Mouse (Mus musculus) Patski (cell line): ENCODE results near the gene Cnih2. TPM values are rescaled to one million over a fixed set of nuclear protein-coding genes. Genes with fewer than 3 reads are reported as not detected.

Experiments used
- ATAC-seq: fragments of 100-300 bp; one replicate; pipeline ENCODE4 v1.8.0; 2021
- CTCF ChIA-PET: fragments of 350-600 bp; sonication (Branson Sonifier 250); formaldehyde crosslinking; loops from one replicate; lab custom pipeline; 2022; ENCODE audit warnings: inconsistent platforms; lab: Charles Lee
- POLR2A ChIA-PET: fragments of 350-600 bp; sonication (Branson Sonifier 250); formaldehyde crosslinking; loops from one replicate; lab custom pipeline; 2022; ENCODE audit warnings: antibody characterized with exemption, inconsistent platforms; lab: Charles Lee
- DNase-seq: peaks from one replicate; pipeline ENCODE4 v3.0.0-alpha.2; 2011; ENCODE audit warnings: low read depth, low spot score
- H3K27me3 ChIP-seq: fragments of 371-371 bp; one replicate; pipeline ENCODE4 v1.5.1; 2021
- CTCF ChIP-seq: fragments of 100-300 bp; IDR thresholded peaks from one replicate; pipeline ENCODE4 v1.5.1; 2021
- in situ Hi-C: fragments of 300-500 bp; cut with MboI; formaldehyde crosslinking; loops from 3 replicates; pipeline ENCODE4 v1.11.1; 2018; ENCODE audit warnings: low pct_unique_long_range_greater_than_20kb, mixed read lengths
- polyA plus RNA-seq: library from polyadenylated mRNA; unstranded; gene quantifications from one replicate; pipeline ENCODE4 v1.2.3, GENCODE M21; 2021

Gene Cnih2
- polyA plus RNA-seq, 1 experiment from 2014 or later: 2.5 TPM

DNA sequence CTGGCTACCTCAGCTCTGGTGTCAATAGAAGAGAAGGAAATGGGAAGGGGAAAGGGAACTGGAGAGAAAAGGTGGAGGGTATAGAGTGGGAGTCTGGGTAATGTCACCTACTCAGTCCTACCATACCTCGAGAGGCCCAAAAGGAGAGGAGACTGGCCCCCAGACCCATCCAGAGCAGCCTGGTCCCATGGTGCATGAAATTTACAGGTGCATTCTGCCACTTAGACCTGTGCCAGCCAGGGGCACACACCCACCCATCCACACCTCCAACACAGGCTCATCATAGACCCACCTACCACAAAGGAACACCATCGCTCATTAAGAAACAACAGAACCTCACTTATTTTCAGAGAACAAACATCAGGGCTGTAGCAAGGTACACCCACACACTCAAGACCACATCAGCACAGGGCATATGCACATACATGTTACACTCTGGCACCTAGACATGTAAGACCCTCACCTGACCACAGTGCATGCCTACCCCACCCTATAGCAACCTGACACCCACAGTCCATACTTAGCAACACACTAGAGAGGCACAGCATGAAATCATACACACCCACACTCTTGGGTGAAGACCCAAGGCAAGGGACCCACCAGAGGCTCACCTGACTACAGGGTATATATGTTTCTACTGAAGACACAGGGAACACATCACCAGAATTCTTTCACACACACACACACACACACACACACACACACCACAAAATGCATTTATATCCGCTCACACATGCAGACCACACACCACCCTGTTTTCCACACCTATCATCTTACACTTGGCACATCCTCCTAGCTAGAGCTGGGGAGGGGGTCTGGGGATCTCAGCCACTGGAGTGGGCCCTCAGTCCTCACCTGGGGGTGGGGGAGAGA, 14.1 kb downstream of the Cnih2 start:
- ChIA-PET POLR2A (no interaction called here), CTCF (no interaction called here)
- no peak for DNase-seq
- in situ Hi-C loops: no loop called here
- TF ChIP-seq CTCF: no peak
- peaks cover 17% of the 10 kb centered on the region for H3K27me3 ChIP-seq
- ATAC-seq: no peak

DNA sequence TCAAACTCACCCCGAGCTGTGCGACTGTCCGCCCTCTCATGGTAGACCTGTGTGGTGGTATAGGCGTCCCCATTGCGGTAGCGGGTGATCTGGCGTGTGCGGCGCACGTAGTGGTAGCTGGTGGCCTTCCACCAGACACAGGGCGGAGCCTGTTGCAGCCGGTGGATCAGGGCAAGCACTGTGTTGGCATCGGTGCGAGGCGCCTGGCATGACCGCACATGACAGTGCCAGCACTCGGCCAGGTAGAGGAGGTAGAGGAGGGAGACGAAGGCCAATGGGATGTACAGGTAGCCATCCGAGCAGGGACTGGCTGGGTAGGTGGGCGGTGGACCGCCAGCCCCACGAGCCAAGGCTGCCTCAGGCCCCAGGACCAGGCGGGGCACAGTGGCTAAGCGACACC, 15.7 kb downstream of the Cnih2 start:
- ChIA-PET POLR2A (no interaction called here), CTCF (no interaction called here)
- DNase-seq: no peak
- no peak for TF ChIP-seq CTCF
- in situ Hi-C loops: no loop called here
- no peak for ATAC-seq
- peaks cover 17% of the 10 kb centered on the region for H3K27me3 ChIP-seq

DNA sequence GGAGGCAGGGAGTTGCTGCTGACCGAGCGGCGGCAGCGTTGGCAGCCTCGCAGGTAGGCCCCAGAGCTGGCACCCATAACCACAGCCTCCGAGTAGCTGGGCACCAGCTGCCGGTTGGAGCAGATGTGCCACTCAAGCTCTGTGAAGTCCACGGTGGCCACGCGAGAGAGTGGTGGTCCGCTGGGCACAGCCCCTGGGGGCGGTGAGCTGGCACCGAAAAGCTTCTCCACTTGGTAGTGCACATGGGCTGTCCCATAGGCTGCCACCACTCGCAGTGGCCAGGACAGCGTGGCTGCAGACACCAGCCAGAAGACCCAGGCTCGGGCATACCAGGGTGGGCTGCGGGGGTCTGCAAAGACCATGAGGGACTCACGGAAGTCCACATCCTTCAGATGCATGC, 16.3 kb downstream of the Cnih2 start:
- ChIA-PET POLR2A (no interaction called here), CTCF (no interaction called here)
- peaks cover 17% of the 10 kb centered on the region for H3K27me3 ChIP-seq
- no peak for DNase-seq
- no peak for TF ChIP-seq CTCF
- in situ Hi-C loops: no loop called here
- no peak for ATAC-seq

DNA sequence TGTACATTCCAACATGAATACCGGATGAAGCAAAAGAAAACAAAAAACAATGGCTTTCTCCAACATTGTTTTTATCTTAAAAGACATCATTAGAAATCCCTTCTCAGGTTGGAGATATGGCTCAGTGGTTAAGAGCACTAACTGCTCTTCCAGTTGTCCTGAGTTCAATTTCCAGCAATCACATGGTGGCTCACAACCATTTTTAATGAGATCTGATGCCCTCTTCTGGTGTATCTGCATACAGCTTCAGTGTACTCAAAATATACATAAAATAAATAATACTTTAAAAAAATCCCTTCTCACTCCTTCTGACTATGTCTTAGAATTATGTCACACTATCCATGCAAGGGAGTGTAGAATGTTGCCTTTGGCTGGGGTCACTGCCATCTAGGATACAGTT, 19.0 kb downstream of the Cnih2 start:
- in situ Hi-C loops: no loop called here
- peaks cover 13% of the 10 kb centered on the region for H3K27me3 ChIP-seq
- ChIA-PET CTCF (interaction anchor here (0.9 to 2.3 kb wide), 6 partner anchors 10 to 72 kb away, joined by 3 to 22 read pairs (median 4); no protein-coding TSS in a partner anchor), POLR2A (no interaction called here)
- no peak for TF ChIP-seq CTCF
- ATAC-seq: no peak
- no peak for DNase-seq

DNA sequence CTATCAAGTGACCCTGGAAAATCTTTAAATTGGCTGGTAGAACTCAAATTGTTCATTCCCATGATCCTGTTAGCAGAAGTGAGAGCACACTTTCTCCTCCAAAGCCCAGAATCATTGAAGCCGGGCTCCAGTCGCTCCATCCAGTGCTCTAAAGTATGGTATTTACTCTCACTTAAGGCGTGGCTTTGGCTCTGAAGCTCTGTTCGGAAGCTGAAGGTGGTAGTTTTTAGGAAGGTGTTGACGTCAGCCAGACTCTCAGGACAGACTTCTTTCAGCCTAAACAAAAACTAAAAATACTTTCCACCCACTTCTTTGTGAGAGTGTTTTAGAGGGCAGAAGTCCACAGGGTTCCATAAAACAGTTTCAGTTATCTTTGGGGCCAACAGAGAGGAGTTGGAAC, 24.8 kb downstream of the Cnih2 start:
- in situ Hi-C loops: loop anchor here (5.0 kb wide), 1 partner anchor 56 kb away; no protein-coding TSS in a partner anchor
- ChIA-PET POLR2A (interaction anchor here (1.4 kb wide), 1 partner anchor 19 kb away, joined by 5 read pairs; no protein-coding TSS in a partner anchor), CTCF (interaction anchor here (2.2 kb wide), 1 partner anchor 23 kb away, joined by 16 read pairs; the partner anchor contains the start of gene Rin1)
- TF ChIP-seq CTCF: no peak
- peaks cover 3% of the 10 kb centered on the region for H3K27me3 ChIP-seq
- ATAC-seq: no peak
- DNase-seq: no peak

DNA sequence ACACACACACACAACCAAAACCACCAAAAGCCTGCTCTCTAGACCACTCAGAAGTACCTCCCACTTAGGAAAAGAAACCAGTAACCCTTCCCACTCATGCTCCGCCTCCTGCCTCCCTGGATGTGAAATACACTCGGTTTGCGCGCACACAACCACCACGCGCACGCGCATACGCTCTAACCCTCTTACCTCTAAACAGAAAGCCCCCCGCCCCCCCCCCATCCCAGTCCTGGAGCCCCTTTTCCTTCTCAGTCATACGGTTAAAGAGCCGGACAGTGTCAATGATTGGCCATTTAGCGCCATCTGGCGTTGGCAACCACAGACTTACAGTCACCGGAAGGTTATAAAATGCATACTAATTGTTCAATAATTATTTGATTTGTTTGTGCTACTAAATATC, 25.3 kb downstream of the Cnih2 start:
- ChIA-PET POLR2A (interaction anchor here (1.2 to 1.4 kb wide), 2 partner anchors 18 to 22 kb away, joined by 4 to 5 read pairs; partner anchors contain the start of gene Rin1), CTCF (interaction anchor here (1.8 to 4.6 kb wide), 2 partner anchors 18 to 56 kb away, joined by 4 to 32 read pairs; no protein-coding TSS in a partner anchor)
- in situ Hi-C loops: loop anchor here (5.0 kb wide), 1 partner anchor 56 kb away; no protein-coding TSS in a partner anchor
- H3K27me3 ChIP-seq: peaks cover 3% of the 10 kb centered on the region
- DNase-seq (no peak), ATAC-seq (no peak)
- no peak for TF ChIP-seq CTCF

DNA sequence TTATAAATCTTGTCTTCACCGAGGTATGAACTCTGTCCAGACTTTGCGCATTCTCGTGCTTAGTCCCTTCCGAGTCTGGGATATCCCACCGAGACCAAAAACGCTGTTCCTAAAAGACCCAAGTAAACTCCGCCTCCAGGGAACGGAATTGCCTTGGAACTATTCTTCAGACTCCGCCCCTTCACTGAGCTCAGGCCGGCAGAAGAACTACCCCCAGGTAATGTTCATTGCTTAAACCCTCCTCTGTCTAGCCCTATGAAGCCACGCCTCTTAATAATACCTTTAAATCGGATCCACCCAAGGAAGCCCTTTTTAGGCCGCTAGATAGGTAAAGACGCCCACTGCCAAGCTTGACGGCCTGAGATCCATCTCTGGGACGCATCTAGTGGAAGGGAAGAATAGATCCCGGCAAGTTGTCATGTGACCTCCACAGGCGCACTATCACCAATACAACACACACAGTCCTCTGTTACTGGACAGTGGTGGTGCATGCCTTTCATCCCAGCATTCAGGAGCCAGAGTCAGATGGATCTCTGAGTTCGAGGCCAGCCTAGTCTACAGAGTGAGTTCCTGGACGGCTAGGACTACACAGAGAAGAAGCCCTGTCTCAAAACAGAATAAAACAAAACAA, 25.8 kb downstream of the Cnih2 start:
- peaks cover 3% of the 10 kb centered on the region for H3K27me3 ChIP-seq
- TF ChIP-seq CTCF: no peak
- POLR2A ChIA-PET: interaction anchor here (1.2 kb wide), 1 partner anchor 22 kb away, joined by 4 read pairs; the partner anchor contains the start of gene Rin1
- DNase-seq (no peak), ATAC-seq (peak; percentile 23)
- CTCF ChIA-PET: interaction anchor here (1.8 to 4.6 kb wide), 3 partner anchors 18 to 56 kb away, joined by 4 to 32 read pairs (median 12); partner anchors contain the start of gene Rin1
- in situ Hi-C loops: loop anchor here (5.0 kb wide), 1 partner anchor 55 kb away; no protein-coding TSS in a partner anchor

DNA sequence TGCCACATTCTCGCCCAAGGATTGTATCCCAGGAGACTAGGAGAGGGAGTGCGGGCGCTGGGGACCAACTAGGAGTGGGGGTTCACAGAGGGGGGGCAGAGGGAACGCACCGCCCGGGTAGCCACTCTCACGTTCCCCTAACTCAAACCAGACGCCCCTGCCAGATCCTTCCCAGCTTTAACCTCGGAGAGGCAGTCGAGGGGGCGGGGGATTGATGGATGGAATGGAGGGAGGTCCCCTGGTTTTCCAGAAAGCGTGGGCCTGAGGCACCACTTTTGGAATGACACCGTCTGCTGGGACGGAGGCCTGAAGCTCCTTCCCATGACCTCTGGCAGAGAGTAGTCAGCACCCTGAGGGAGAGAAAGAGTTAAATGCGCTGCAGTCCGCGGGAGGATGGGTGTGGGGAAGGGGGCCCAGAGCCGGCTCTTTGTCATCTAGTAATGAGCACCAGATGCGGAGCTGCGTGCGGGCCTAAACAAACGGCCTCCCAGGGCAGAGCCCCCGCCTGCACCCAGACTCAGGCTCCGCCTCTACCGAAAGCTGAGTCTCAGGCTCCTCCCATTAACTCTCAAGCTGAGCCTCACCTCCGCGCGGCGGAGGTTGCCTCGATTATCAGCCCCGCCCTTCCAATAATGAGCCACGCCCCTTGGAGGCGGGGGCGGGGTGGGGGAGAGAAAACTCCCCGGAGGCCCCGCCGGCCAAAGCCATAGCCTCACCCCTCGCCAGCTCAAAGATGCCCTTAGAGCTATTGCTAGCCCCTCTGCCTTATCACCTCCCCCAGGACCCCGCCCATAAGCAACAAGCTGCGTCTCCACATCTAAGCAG, 26.6 kb downstream of the Cnih2 start:
- peaks cover 3% of the 10 kb centered on the region for H3K27me3 ChIP-seq
- no peak for DNase-seq
- POLR2A ChIA-PET: interaction anchor here (1.2 kb wide), 1 partner anchor 21 kb away, joined by 4 read pairs; the partner anchor contains the start of gene Rin1
- ATAC-seq: peak; percentile 58
- in situ Hi-C loops: loop anchor here (5.0 kb wide), 1 partner anchor 54 kb away; no protein-coding TSS in a partner anchor
- CTCF ChIA-PET: interaction anchor here (1.4 to 4.6 kb wide), 4 partner anchors 17 to 57 kb away, joined by 4 to 32 read pairs (median 8); partner anchors contain the start of gene Rin1
- no peak for TF ChIP-seq CTCF

DNA sequence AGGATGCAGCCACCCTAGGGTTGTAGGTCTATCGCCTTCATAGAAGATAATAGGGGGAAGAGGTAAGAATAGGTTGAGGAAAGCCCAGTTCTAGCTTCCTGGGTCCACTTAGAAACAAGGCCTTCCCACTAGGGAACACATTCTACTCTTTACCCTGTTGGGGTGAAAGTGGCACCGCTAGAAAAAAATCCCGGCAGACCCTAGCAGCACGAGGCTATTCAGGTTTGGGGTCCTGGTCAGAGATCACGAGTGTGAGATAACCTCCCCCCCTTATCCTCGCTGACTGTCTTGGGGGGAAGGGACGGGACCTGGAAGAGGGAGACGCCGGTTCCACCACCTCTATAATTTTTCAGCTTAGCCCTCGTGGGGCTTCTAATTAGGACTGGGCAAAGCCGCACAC, 27.2 kb downstream of the Cnih2 start:
- ATAC-seq: no peak
- in situ Hi-C loops: loop anchor here (5.0 kb wide), 1 partner anchor 54 kb away; no protein-coding TSS in a partner anchor
- no peak for DNase-seq
- TF ChIP-seq CTCF: no peak
- H3K27me3 ChIP-seq: peaks cover 3% of the 10 kb centered on the region
- POLR2A ChIA-PET: no interaction called here
- CTCF ChIA-PET: interaction anchor here (1.4 to 4.6 kb wide), 4 partner anchors 16 to 56 kb away, joined by 4 to 32 read pairs (median 8); partner anchors contain the start of gene Rin1
